Comparison of ENCODE assay signal across 25 mouse cellular contexts in genomic region chr1:164178429-164178828, GRCm38 (mm10). TPM values are rescaled to one million over a fixed set of nuclear protein-coding genes. Genes with fewer than 3 reads are reported as not detected.
DNase-seq lines count a peak whose midpoint lies in the region; ATAC-seq and TF ChIP-seq lines count a peak whose summit lies in the region.
"Had no signal": no experiment of that assay in that cellular context is flagged by ENCODE, and none has a peak within 500 bp of the region (broad histone marks: within the 10 kb centered on the region; RNA-seq: fewer than 3 reads in every experiment).

No protein-coding gene starts in this region.

- no peaks in the 10 kb centered on the region for H3K27me3 ChIP-seq in forebrain, embryonic 14.5 days (replicated peaks; ENCODE audit: control insufficient read depth, insufficient read depth, low read length)
- no peaks in the 10 kb centered on the region for H3K27me3 ChIP-seq in forebrain, embryonic 11.5 days (ENCODE audit: control insufficient read depth, insufficient read depth, low read length)
- no peaks in the 10 kb centered on the region for H3K27me3 ChIP-seq in midbrain, postnatal 0 days (ENCODE audit: insufficient read depth, low read length)
- no peaks in the 10 kb centered on the region for H3K27me3 ChIP-seq in midbrain, embryonic 10.5 days (ENCODE audit: low read depth, poor library complexity, severe bottlenecking)
- H3K27me3 ChIP-seq: limb, embryonic 15.5 days; lung, embryonic 15.5 days; neural tube, embryonic 13.5 days had no signal

- no peak for TF ChIP-seq CTCF in midbrain, postnatal 0 days (IDR thresholded peaks at IDR 0.05)

- no peak overlapping the region for H3K4me2 ChIP-seq in forebrain, embryonic 14.5 days (ENCODE audit: low read length)
- no peak overlapping the region for H3K4me2 ChIP-seq in forebrain, embryonic 11.5 days (ENCODE audit: low read depth, low read length, severe bottlenecking)
- no peak overlapping the region for H3K4me2 ChIP-seq in midbrain, postnatal 0 days (ENCODE audit: low read depth, low read length, poor library complexity, severe bottlenecking)
- H3K4me2 ChIP-seq: heart, embryonic 11.5 days; hindbrain, embryonic 14.5 days; limb, embryonic 15.5 days; lung, embryonic 15.5 days; midbrain, embryonic 13.5 days; neural tube, embryonic 13.5 days had no signal

- no peak overlapping the region for H3K9ac ChIP-seq in forebrain, embryonic 14.5 days (ENCODE audit: low read length)
- H3K9ac ChIP-seq in forebrain, embryonic 11.5 days (ENCODE audit: low read length) = no peak overlapping the region
- no peak overlapping the region for H3K9ac ChIP-seq in midbrain, postnatal 0 days (replicated peaks; ENCODE audit: low read length, poor library complexity, severe bottlenecking)
- H3K9ac ChIP-seq: hindbrain, embryonic 14.5 days; limb, embryonic 15.5 days; liver, embryonic 14.5 days; lung, embryonic 15.5 days; midbrain, embryonic 13.5 days; neural tube, embryonic 13.5 days had no signal

- no peak overlapping the region for H3K4me3 ChIP-seq in forebrain, embryonic 14.5 days (ENCODE audit: low read depth, low read length)
- no peak overlapping the region for H3K4me3 ChIP-seq in forebrain, embryonic 11.5 days (ENCODE audit: low read depth, low read length)
- H3K4me3 ChIP-seq in midbrain, postnatal 0 days (ENCODE audit: low read depth, low read length) = no peak overlapping the region
- no peak overlapping the region for H3K4me3 ChIP-seq in midbrain, embryonic 10.5 days
- H3K4me3 ChIP-seq: limb, embryonic 15.5 days; lung, embryonic 15.5 days; midbrain, embryonic 13.5 days; myocyte; neural tube, embryonic 13.5 days had no signal

- no peaks in the 10 kb centered on the region for H3K4me1 ChIP-seq in forebrain, embryonic 14.5 days (ENCODE audit: control insufficient read depth, insufficient read depth, low read length)
- H3K4me1 ChIP-seq in forebrain, embryonic 11.5 days (replicated peaks; ENCODE audit: control insufficient read depth, insufficient read depth, low read length) = no peaks in the 10 kb centered on the region
- H3K4me1 ChIP-seq in midbrain, postnatal 0 days (ENCODE audit: insufficient read depth, low read length) = no peaks in the 10 kb centered on the region
- H3K4me1 ChIP-seq in midbrain, embryonic 10.5 days = no peaks in the 10 kb centered on the region
- H3K4me1 ChIP-seq: limb, embryonic 15.5 days; lung, embryonic 15.5 days; midbrain, embryonic 13.5 days; neural tube, embryonic 13.5 days had no signal

- peak; percentile 11 for DNase-seq in forebrain, embryonic 14.5 days (ENCODE audit: low spot score)
- DNase-seq in forebrain, embryonic 11.5 days (ENCODE audit: low spot score) = no peak
- DNase-seq in heart, postnatal 4 days = peak; percentile 5
- DNase-seq in heart, adult 9 months (ENCODE audit: low spot score in 2 of 2) = no peak
- peak; percentile 31 for DNase-seq in midbrain, postnatal 0 days (ENCODE audit: low spot score)
- DNase-seq in midbrain, embryonic 10.5 days (ENCODE audit: low spot score) = no peak
- peak; percentile 16 for DNase-seq in retina, postnatal 1 day
- DNase-seq: adrenal gland, postnatal 25 days; cerebellum, adult 9-10 months; gastrocnemius, postnatal 36 days; kidney, adult 2 months; left cerebral cortex, postnatal 4 days; right cerebral cortex, postnatal 4 days; thymus, adult 18-20 months; thymus, postnatal 36 days had no signal

- H3K9me3 ChIP-seq in forebrain, embryonic 14.5 days (replicated peaks; ENCODE audit: control insufficient read depth, low read length) = no peaks in the 10 kb centered on the region
- H3K9me3 ChIP-seq in forebrain, embryonic 11.5 days (ENCODE audit: control insufficient read depth, low read length) = no peaks in the 10 kb centered on the region
- no peaks in the 10 kb centered on the region for H3K9me3 ChIP-seq in midbrain, postnatal 0 days (ENCODE audit: low read length)
- no peaks in the 10 kb centered on the region for H3K9me3 ChIP-seq in midbrain, embryonic 10.5 days (replicated peaks)
- H3K9me3 ChIP-seq: limb, embryonic 15.5 days; lung, embryonic 15.5 days; midbrain, embryonic 13.5 days; neural tube, embryonic 13.5 days had no signal

- 64% methylated on average over 6 of the region's 6 CpGs for WGBS in forebrain, embryonic 14.5 days
- WGBS in forebrain, embryonic 11.5 days = 84% methylated on average over 6 of the region's 6 CpGs
- 52% methylated on average over 6 of the region's 6 CpGs for WGBS in midbrain, postnatal 0 days
- WGBS in midbrain, embryonic 10.5 days = 77% methylated on average over 6 of the region's 6 CpGs

- H3K27ac ChIP-seq in forebrain, embryonic 14.5 days (ENCODE audit: low read depth, low read length) = no peak overlapping the region
- H3K27ac ChIP-seq in forebrain, embryonic 11.5 days (ENCODE audit: low read depth, low read length) = no peak overlapping the region
- H3K27ac ChIP-seq in midbrain, postnatal 0 days (ENCODE audit: low read depth, low read length) = no peak overlapping the region
- no peak overlapping the region for H3K27ac ChIP-seq in midbrain, embryonic 10.5 days (replicated peaks)
- H3K27ac ChIP-seq: hindbrain, embryonic 14.5 days; kidney, postnatal 0 days; limb, embryonic 15.5 days; liver, embryonic 14.5 days; lung, embryonic 15.5 days; midbrain, embryonic 13.5 days; neural tube, embryonic 13.5 days had no signal

- ATAC-seq in forebrain, embryonic 14.5 days = no peak
- ATAC-seq in forebrain, embryonic 11.5 days (replicated peaks; ENCODE audit: low FRiP score) = no peak
- ATAC-seq in midbrain, postnatal 0 days (ENCODE audit: low FRiP score) = no peak
- ATAC-seq: forebrain, embryonic 16.5 days; midbrain, embryonic 13.5 days had no signal

- H3K36me3 ChIP-seq in forebrain, embryonic 14.5 days (ENCODE audit: control insufficient read depth, insufficient read depth, low read length) = no peaks in the 10 kb centered on the region
- H3K36me3 ChIP-seq in forebrain, embryonic 11.5 days (ENCODE audit: control insufficient read depth, insufficient read depth, low read length) = no peaks in the 10 kb centered on the region
- H3K36me3 ChIP-seq in midbrain, postnatal 0 days (ENCODE audit: insufficient read depth, low read length) = no peaks in the 10 kb centered on the region
- no peaks in the 10 kb centered on the region for H3K36me3 ChIP-seq in midbrain, embryonic 10.5 days
- H3K36me3 ChIP-seq: limb, embryonic 15.5 days; lung, embryonic 15.5 days; midbrain, embryonic 13.5 days; neural tube, embryonic 13.5 days had no signal

RNA-seq across cellular contexts. Expression of gene F5, which starts 26.8 kb away (rescaled TPM):
- 0.17 and 0.20 TPM in 2 replicates for polyA plus RNA-seq in forebrain, embryonic 14.5 days (2014; fragmentation: Nextera tagmentation; extraction: Ambion mirVana)
- polyA plus RNA-seq in forebrain, embryonic 11.5 days (2014; fragmentation: Nextera tagmentation; extraction: Ambion mirVana) = 0.19 and 0.43 TPM in 2 replicates
- total RNA-seq in heart, postnatal 4 days (2021) = under 1 TPM; 0.41 to 0.52 TPM
- total RNA-seq in midbrain, postnatal 0 days (2014; rRNA removed) = 0.05 and 0.09 TPM in 2 replicates
- polyA plus RNA-seq in midbrain, postnatal 0 days (2015; fragmentation: Nextera tagmentation; extraction: Ambion mirVana) = 0.02 and 0.04 TPM in 2 replicates
- polyA plus RNA-seq in midbrain, embryonic 10.5 days (2016; fragmentation: Nextera tagmentation; extraction: Ambion mirVana) = 0.36 and 0.52 TPM in 2 replicates

Comparison
In these comparisons a context has a peak if more than half of its experiments do, and no peak if none do; other contexts are left out.
1. DNase-seq: peak in forebrain, embryonic 14.5 days (single experiment), heart, postnatal 4 days (single experiment), midbrain, postnatal 0 days (single experiment) and retina, postnatal 1 day (single experiment); none in forebrain, embryonic 11.5 days (single experiment), heart, adult 9 months (0 of 2) and midbrain, embryonic 10.5 days (single experiment).